Mouse (Mus musculus) cortical plate, adult 2 months (tissue): ENCODE measurements at regions not wholly inside any gene's neighbourhood (a gene's known extent, or its start where the extent isn't known, plus 50 kb on each side); places are given as distances from the start of the nearest gene placed in this dataset.

Source experiments
- CTCF ChIP-seq: fragments of 200-500 bp; IDR thresholded peaks from 2 replicates; pipeline ENCODE4 v1.5.1; 2011; ENCODE audit warnings: mild to moderate bottlenecking, control low read depth, low read length; ENCODE audit not compliant: insufficient read depth; ENCODE audit errors: extremely low read depth
- POLR2A ChIP-seq: fragments of 200-500 bp; IDR thresholded peaks from 2 replicates; pipeline ENCODE4 v1.6.1; 2011; ENCODE audit warnings: mild to moderate bottlenecking, low read length, control low read depth; ENCODE audit not compliant: insufficient read depth; ENCODE audit errors: extremely low read depth

GRCm38 (mm10) chr16:9270671-9271070 lies 440.8 kb downstream of the 1810013L24Rik start:
- TF ChIP-seq CTCF, result no peak
- no peak for TF ChIP-seq POLR2A
